Mouse (Mus musculus) adrenal gland, postnatal 36 days (tissue): ENCODE results near the gene Ppp1r16b. TPM values are rescaled to one million over a fixed set of nuclear protein-coding genes. Genes with fewer than 3 reads are reported as not detected.

Experiments
- DNase-seq, 2 experiments: peaks; one replicate each; pipeline ENCODE4 v3.0.0; 2021; ENCODE audit warnings: mixed read lengths in 1 of 2
- total RNA-seq, 2 experiments: library from RNA; stranded (reverse); gene quantifications; 2 replicates each; pipeline ENCODE4 v1.2.3; 2021

Ppp1r16b gene
- total RNA-seq, 2 experiments from 2014 or later: 8.8 to 14.1 TPM

GRCm38 (mm10) chr2:158668433-158669010 lies 3.3 kb downstream of the Ppp1r16b start:
- no peak for DNase-seq

- DNase-seq: no peak
These were observed 4.3 kb downstream of the Ppp1r16b start for GRCm38 (mm10) chr2:158669199-158670195.

GRCm38 (mm10) chr2:158670571-158670970 lies 5.4 kb downstream of the Ppp1r16b start:
- DNase-seq: no peak

- peak; percentile 67 to 71 for DNase-seq
These were observed 7.6 kb downstream of the Ppp1r16b start for GRCm38 (mm10) chr2:158672829-158673228.

- DNase-seq: no peak
These were observed 8.3 kb downstream of the Ppp1r16b start for GRCm38 (mm10) chr2:158673493-158673892.

GRCm38 (mm10) chr2:158674131-158674530 lies 8.9 kb downstream of the Ppp1r16b start:
- DNase-seq: no peak

- no peak for DNase-seq
These were observed 9.6 kb downstream of the Ppp1r16b start for GRCm38 (mm10) chr2:158674759-158675158.

- DNase-seq: no peak
These were observed 10.0 kb downstream of the Ppp1r16b start for GRCm38 (mm10) chr2:158675161-158675560.

- DNase-seq: no peak
These were observed 10.8 kb downstream of the Ppp1r16b start for GRCm38 (mm10) chr2:158675907-158676533.

GRCm38 (mm10) chr2:158677946-158678345 lies 12.7 kb downstream of the Ppp1r16b start:
- no peak for DNase-seq

GRCm38 (mm10) chr2:158679091-158679490 lies 13.9 kb downstream of the Ppp1r16b start:
- no peak for DNase-seq

- no peak for DNase-seq
These were observed 15.2 kb downstream of the Ppp1r16b start for GRCm38 (mm10) chr2:158680357-158680889.

- no peak for DNase-seq
These were observed 16.5 kb downstream of the Ppp1r16b start for GRCm38 (mm10) chr2:158681714-158682113.

- DNase-seq: no peak
These were observed 17.3 kb downstream of the Ppp1r16b start for GRCm38 (mm10) chr2:158682344-158683037.

- DNase-seq: no peak
These were observed 17.8 kb downstream of the Ppp1r16b start for GRCm38 (mm10) chr2:158683038-158683413.

- DNase-seq: no peak
These were observed 19.1 kb downstream of the Ppp1r16b start for GRCm38 (mm10) chr2:158684247-158684843.

- DNase-seq: no peak
These were observed 19.7 kb downstream of the Ppp1r16b start for GRCm38 (mm10) chr2:158684910-158685309.

- DNase-seq: no peak
These were observed 21.2 kb downstream of the Ppp1r16b start for GRCm38 (mm10) chr2:158686394-158686793.

- peak; percentile 61 to 74 for DNase-seq
These were observed 22.6 kb downstream of the Ppp1r16b start for GRCm38 (mm10) chr2:158687804-158688241.

- DNase-seq: no peak
These were observed 23.9 kb downstream of the Ppp1r16b start for GRCm38 (mm10) chr2:158689060-158689459.

GRCm38 (mm10) chr2:158689640-158690039 lies 24.4 kb downstream of the Ppp1r16b start:
- no peak for DNase-seq
